Mouse (Mus musculus) urinary bladder, postnatal 0 days (tissue): Measurements from ENCODE around the gene Ppp1r14b. TPM values are rescaled to one million over a fixed set of nuclear protein-coding genes. Genes with fewer than 3 reads are reported as not detected.

ENCODE experiments used
- polyA plus RNA-seq: library from polyadenylated mRNA; unstranded; fragments of >200 nt; fragmentation: Nextera tagmentation; extraction: Ambion mirVana; gene quantifications from 2 replicates; pipeline ENCODE4 v1.2.1, GENCODE M21; 2015

Gene Ppp1r14b
- 81.0 and 92.9 TPM in 2 replicates for polyA plus RNA-seq

GRCm38 (mm10) chr19:6974211-6975205, at the start of gene Ppp1r14b:
Ppp1r14b (plus strand) TSS chr19:6974968.

GRCm38 (mm10) chr19:6925307-6925573, 49.5 kb upstream of the Ppp1r14b start, which contains the start of gene Catsperz:
Catsperz (minus strand) TSS chr19:6925380.

GRCm38 (mm10) chr19:6934195-6934977, 40.4 kb upstream of the Ppp1r14b start, which contains the start of gene Kcnk4:
Kcnk4 (minus strand) TSS chr19:6934515.

GRCm38 (mm10) chr19:6941372-6942248, 33.2 kb upstream of the Ppp1r14b start, which contains the start of gene Bad:
Bad (plus strand) TSS chr19:6941861.

GRCm38 (mm10) chr19:6942249-6942691, 32.5 kb upstream of the Ppp1r14b start, which contains the start of gene Gpr137:
Gpr137 (minus strand) TSS chr19:6942480.

GRCm38 (mm10) chr19:6975537-6976521, 1.1 kb downstream of the Ppp1r14b start, which contains the start of gene Plcb3:
Plcb3 (minus strand) TSS chr19:6976470.

GRCm38 (mm10) chr19:6980381-6981093, 5.8 kb downstream of the Ppp1r14b start, which contains the start of gene Fkbp2:
Fkbp2 (minus strand) TSS chr19:6980501.

GRCm38 (mm10) chr19:6987061-6987903, 12.5 kb downstream of the Ppp1r14b start, which contains the start of gene Vegfb:
Vegfb (minus strand) TSS chr19:6987651.

GRCm38 (mm10) chr19:6992011-6992858, 17.5 kb downstream of the Ppp1r14b start, which contains the start of gene Dnajc4:
Dnajc4 (minus strand) TSS chr19:6992572.

GRCm38 (mm10) chr19:6996006-6996405, 21.2 kb downstream of the Ppp1r14b start, which contains the start of the genes Nudt22 and Trpt1:
Nudt22 (minus strand) TSS chr19:6996117.
Trpt1 (plus strand) TSS chr19:6996131.

GRCm38 (mm10) chr19:7019191-7019590, 44.4 kb downstream of the Ppp1r14b start, which contains the start of gene Fermt3:
Fermt3 (minus strand) TSS chr19:7019469.

Other genes starting within 250 kb of the Ppp1r14b start
- gene Rps6ka4, start 134.3 kb upstream of the Ppp1r14b start, polyA plus RNA-seq: 40.3 and 43.7 TPM in 2 replicates
- 0.83 and 1.3 TPM in 2 replicates for gene Ccdc88b, start 116.8 kb upstream of the Ppp1r14b start, polyA plus RNA-seq
- 77.8 and 79.0 TPM in 2 replicates for gene Trmt112, start 65.3 kb upstream of the Ppp1r14b start, polyA plus RNA-seq
- gene Prdx5, start 64.9 kb upstream of the Ppp1r14b start, polyA plus RNA-seq: 550 and 643 TPM in 2 replicates
- 14.4 and 16.9 TPM in 2 replicates for gene Esrra, start 53.2 kb upstream of the Ppp1r14b start, polyA plus RNA-seq
- gene Catsperz, start 49.6 kb upstream of the Ppp1r14b start, polyA plus RNA-seq: 2.5 and 3.3 TPM in 2 replicates
- 0.44 and 0.81 TPM in 2 replicates for gene Kcnk4, start 40.5 kb upstream of the Ppp1r14b start, polyA plus RNA-seq
- 67.7 and 73.8 TPM in 2 replicates for gene Bad, start 33.1 kb upstream of the Ppp1r14b start, polyA plus RNA-seq
- 23.7 and 24.3 TPM in 2 replicates for gene Gpr137, start 32.5 kb upstream of the Ppp1r14b start, polyA plus RNA-seq
- gene Plcb3, start 1.5 kb downstream of the Ppp1r14b start, polyA plus RNA-seq: 31.8 TPM in 2 replicates
- gene Fkbp2, start 5.5 kb downstream of the Ppp1r14b start, polyA plus RNA-seq: 74.7 and 85.4 TPM in 2 replicates
- 34.4 and 38.7 TPM in 2 replicates for gene Vegfb, start 12.7 kb downstream of the Ppp1r14b start, polyA plus RNA-seq
- gene Dnajc4, start 17.6 kb downstream of the Ppp1r14b start, polyA plus RNA-seq: 26.6 and 32.5 TPM in 2 replicates
- gene Nudt22, start 21.1 kb downstream of the Ppp1r14b start, polyA plus RNA-seq: 17.2 and 19.9 TPM in 2 replicates
- 10.9 and 11.3 TPM in 2 replicates for gene Trpt1, start 21.2 kb downstream of the Ppp1r14b start, polyA plus RNA-seq
- gene Fermt3, start 44.5 kb downstream of the Ppp1r14b start, polyA plus RNA-seq: 7.1 and 19.9 TPM in 2 replicates
- gene Stip1, start 65.0 kb downstream of the Ppp1r14b start, polyA plus RNA-seq: 79.0 and 85.8 TPM in 2 replicates
- 5.4 and 6.9 TPM in 2 replicates for gene Macrod1, start 81.8 kb downstream of the Ppp1r14b start, polyA plus RNA-seq
- gene Flrt1, start 130.8 kb downstream of the Ppp1r14b start, polyA plus RNA-seq: 0.68 and 0.73 TPM in 2 replicates
- 112 and 117 TPM in 2 replicates for gene Otub1, start 231.3 kb downstream of the Ppp1r14b start, polyA plus RNA-seq
- 1,989 and 2,052 TPM in 2 replicates for gene Cox8a, start 242.6 kb downstream of the Ppp1r14b start, polyA plus RNA-seq